Mouse (Mus musculus): ENCODE data around the gene Ssmem1. TPM values are rescaled to one million over a fixed set of nuclear protein-coding genes. Genes with fewer than 3 reads are reported as not detected.

Gene Ssmem1
- polyA plus RNA-seq, 1 experiment from 2014 or later, result 0.14 TPM

GRCm38 (mm10) chr6:30526586-30527515, 17.2 kb downstream of the Ssmem1 start:
- 4% methylated on average over 19 of the region's 19 CpGs for WGBS
- peak overlapping the region; percentile 30; the same call in 1 of the 2 replicates for H3K9ac ChIP-seq
- H3K27me3 ChIP-seq, result no peaks in the 10 kb centered on the region
- H3K4me1 ChIP-seq, result peaks cover 49% of the 10 kb centered on the region
- H3K36me3 ChIP-seq, result no peaks in the 10 kb centered on the region
- peak; percentile 70; the same call in 1 of the 2 replicates for ATAC-seq (ENCODE audit: insufficient number of reproducible peaks, insufficient read depth, low FRiP score, low TSS enrichment)
- H3K9me3 ChIP-seq, result no peaks in the 10 kb centered on the region
- H3K4me2 ChIP-seq (replicated peaks), result peak overlapping the region; percentile 30
- H3K27ac ChIP-seq, result peak overlapping the region; percentile 98
- no peak overlapping the region for H3K4me3 ChIP-seq

DNA sequence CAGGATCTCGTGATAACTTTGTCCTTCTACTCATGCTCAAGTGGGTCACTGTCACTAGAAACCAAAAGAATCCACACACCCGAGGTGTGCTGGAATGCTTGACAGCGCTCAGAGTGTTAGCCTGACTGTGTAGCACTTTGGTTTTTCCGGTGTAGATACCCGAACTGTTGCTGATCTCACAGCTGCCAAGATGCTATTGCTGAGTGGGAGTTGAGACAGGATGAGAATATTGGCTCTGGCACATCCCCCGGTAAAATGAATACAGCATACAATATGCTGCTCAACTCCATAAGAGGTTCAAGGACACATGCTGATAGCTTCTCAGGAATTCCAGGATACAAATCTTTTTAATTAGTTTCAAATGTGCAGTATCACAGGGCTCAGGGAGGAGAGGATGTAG, 19.2 kb downstream of the Ssmem1 start:
- Histone ChIP-seq H3K4me1 (peaks cover 49% of the 10 kb centered on the region), H3K9me3 (no peaks in the 10 kb centered on the region), H3K27me3 (no peaks in the 10 kb centered on the region), H3K36me3 (no peaks in the 10 kb centered on the region), H3K9ac (no peak overlapping the region), H3K4me3 (no peak overlapping the region), H3K4me2 (replicated peaks) (no peak overlapping the region), H3K27ac (peak overlapping the region; percentile 98)
- no peak for ATAC-seq (ENCODE audit: insufficient number of reproducible peaks, insufficient read depth, low FRiP score, low TSS enrichment)
- WGBS, result 41% methylated on average over 6 of the region's 6 CpGs

- Histone ChIP-seq H3K9me3 (no peaks in the 10 kb centered on the region), H3K4me2 (replicated peaks) (no peak overlapping the region), H3K36me3 (no peaks in the 10 kb centered on the region), H3K4me1 (peaks cover 21% of the 10 kb centered on the region), H3K27ac (no peak overlapping the region), H3K9ac (no peak overlapping the region), H3K4me3 (no peak overlapping the region), H3K27me3 (no peaks in the 10 kb centered on the region)
- 40% methylated on average over 3 of the region's 3 CpGs for WGBS
- ATAC-seq (ENCODE audit: insufficient number of reproducible peaks, insufficient read depth, low FRiP score, low TSS enrichment), result no peak
Measured at GRCm38 (mm10) chr6:30535340-30535739, 25.7 kb downstream of the Ssmem1 start.

DNA sequence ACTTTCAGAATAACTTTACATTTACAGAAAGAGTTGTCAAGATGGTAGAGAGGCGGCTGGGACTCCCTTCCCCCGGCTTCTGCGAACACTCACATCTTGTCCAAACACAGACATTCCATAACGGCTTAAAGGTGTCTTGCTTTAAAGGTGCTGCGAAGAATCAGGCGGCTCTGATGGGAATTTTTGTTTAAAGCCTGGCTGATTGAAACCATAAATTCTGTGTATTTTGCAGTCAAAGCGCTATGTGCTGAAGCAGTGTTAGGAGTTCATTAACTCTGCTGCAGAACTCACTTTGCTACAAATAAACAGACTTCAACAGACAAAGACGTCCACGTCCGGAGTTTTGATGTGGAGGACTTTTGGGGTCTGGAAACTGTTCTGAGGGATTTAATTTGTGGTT, 28.6 kb downstream of the Ssmem1 start:
- no peak overlapping the region for H3K4me2 ChIP-seq (replicated peaks)
- H3K9me3 ChIP-seq, result no peaks in the 10 kb centered on the region
- H3K27ac ChIP-seq, result peak overlapping the region; percentile 94
- no peaks in the 10 kb centered on the region for H3K27me3 ChIP-seq
- no peak overlapping the region for H3K4me3 ChIP-seq
- H3K36me3 ChIP-seq, result no peaks in the 10 kb centered on the region
- no peak overlapping the region for H3K9ac ChIP-seq
- 15% methylated on average over 10 of the region's 10 CpGs for WGBS
- ATAC-seq (ENCODE audit: insufficient number of reproducible peaks, insufficient read depth, low FRiP score, low TSS enrichment), result peak; percentile 67; the same call in 1 of the 2 replicates
- H3K4me1 ChIP-seq, result peaks cover 35% of the 10 kb centered on the region

DNA sequence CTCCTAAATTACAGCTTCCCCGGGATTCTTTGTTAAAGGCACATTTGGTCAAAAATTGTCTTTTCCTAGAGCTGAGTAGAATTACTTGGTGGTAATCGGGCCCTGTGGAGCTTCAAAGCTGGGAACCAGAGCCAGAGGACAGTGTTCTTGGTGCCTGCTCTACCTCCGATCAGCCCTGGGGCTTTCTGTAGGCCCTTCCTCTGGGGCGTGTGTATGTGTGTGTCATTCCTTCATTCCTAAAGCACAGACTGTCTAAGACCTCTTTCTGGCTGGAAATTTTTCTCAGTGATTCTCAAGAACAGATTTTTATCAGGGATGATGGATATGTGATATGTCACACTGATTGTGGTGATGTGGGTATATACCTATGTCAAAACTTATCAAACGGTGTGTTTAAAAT, 29.2 kb downstream of the Ssmem1 start:
- Histone ChIP-seq H3K27me3 (no peaks in the 10 kb centered on the region), H3K9ac (no peak overlapping the region), H3K4me1 (peaks cover 40% of the 10 kb centered on the region), H3K36me3 (no peaks in the 10 kb centered on the region), H3K27ac (peak overlapping the region; percentile 94), H3K4me2 (replicated peaks) (no peak overlapping the region), H3K4me3 (no peak overlapping the region), H3K9me3 (no peaks in the 10 kb centered on the region)
- ATAC-seq (ENCODE audit: insufficient number of reproducible peaks, insufficient read depth, low FRiP score, low TSS enrichment), result 0 out of 2 replicates have a peak, but pooled peaks have one; percentile 73
- 28% methylated on average over 5 of the region's 5 CpGs for WGBS

- Histone ChIP-seq H3K27ac (peak within 1 kb of the TSS; percentile 70), H3K4me2 (replicated peaks) (no peak within 1 kb of the TSS)
Measured at GRCm38 (mm10) chr6:30541009-30541799, 31.6 kb downstream of the Ssmem1 start, which contains the start of gene Cpa2. Gene Cpa2 (plus strand): TSS chr6:30541582.

GRCm38 (mm10) chr6:30542277-30542676, 32.6 kb downstream of the Ssmem1 start:
- WGBS, result 61% methylated on average over 6 of the region's 6 CpGs
- Histone ChIP-seq H3K4me3 (no peak overlapping the region), H3K36me3 (no peaks in the 10 kb centered on the region), H3K4me1 (peaks cover 65% of the 10 kb centered on the region), H3K9ac (no peak overlapping the region), H3K27me3 (no peaks in the 10 kb centered on the region), H3K27ac (peak overlapping the region; percentile 50; the same call in 1 of the 2 replicates), H3K4me2 (replicated peaks) (no peak overlapping the region), H3K9me3 (no peaks in the 10 kb centered on the region)
- no peak for ATAC-seq (ENCODE audit: insufficient number of reproducible peaks, insufficient read depth, low FRiP score, low TSS enrichment)

More at GRCm38 (mm10) chr6:30541009-30541799, 31.6 kb downstream of the Ssmem1 start, which contains the start of gene Cpa2:
- 49% methylated on average over 11 of the region's 11 CpGs for WGBS
- Histone ChIP-seq H3K9me3 (no peaks in the 10 kb centered on the region), H3K27me3 (no peaks in the 10 kb centered on the region), H3K36me3 (no peaks in the 10 kb centered on the region), H3K4me3 (no peak within 1 kb of the TSS), H3K4me1 (peaks cover 57% of the 10 kb centered on the region), H3K9ac (no peak within 1 kb of the TSS)
- ATAC-seq (ENCODE audit: insufficient number of reproducible peaks, insufficient read depth, low FRiP score, low TSS enrichment), result no peak

- H3K4me3 ChIP-seq, result no peak overlapping the region
- peaks cover 65% of the 10 kb centered on the region for H3K4me1 ChIP-seq
- no peak overlapping the region for H3K9ac ChIP-seq
- no peaks in the 10 kb centered on the region for H3K27me3 ChIP-seq
- no peak overlapping the region for H3K4me2 ChIP-seq (replicated peaks)
- H3K36me3 ChIP-seq, result no peaks in the 10 kb centered on the region
- 28% methylated on average over 12 of the region's 12 CpGs for WGBS
- H3K9me3 ChIP-seq, result no peaks in the 10 kb centered on the region
- ATAC-seq (ENCODE audit: insufficient number of reproducible peaks, insufficient read depth, low FRiP score, low TSS enrichment), result no peak
- H3K27ac ChIP-seq, result peak overlapping the region; percentile 67
Measured at GRCm38 (mm10) chr6:30543077-30543476, 33.4 kb downstream of the Ssmem1 start.

DNA sequence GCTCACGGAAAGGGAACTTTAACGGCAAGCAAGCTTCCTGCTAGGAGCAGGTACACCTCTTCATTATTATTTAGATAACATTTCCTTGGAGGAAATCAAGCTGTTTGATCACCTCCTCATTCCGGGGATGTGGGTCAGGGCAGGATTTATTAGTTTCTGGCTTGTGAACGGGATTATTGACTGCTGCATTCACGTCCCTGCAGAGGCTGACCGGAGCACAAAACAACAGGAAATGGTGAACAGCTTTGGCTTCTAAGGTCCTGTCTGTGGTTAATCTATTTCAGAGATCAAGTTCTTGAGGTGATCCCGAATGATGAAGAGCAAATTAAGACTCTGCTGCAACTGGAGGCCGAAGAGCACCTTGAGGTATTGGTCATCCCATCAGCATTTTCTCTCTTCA, 34.2 kb downstream of the Ssmem1 start:
- H3K27me3 ChIP-seq, result no peaks in the 10 kb centered on the region
- no peaks in the 10 kb centered on the region for H3K36me3 ChIP-seq
- no peak overlapping the region for H3K4me3 ChIP-seq
- no peak overlapping the region for H3K9ac ChIP-seq
- no peaks in the 10 kb centered on the region for H3K9me3 ChIP-seq
- no peak overlapping the region for H3K4me2 ChIP-seq (replicated peaks)
- ATAC-seq (ENCODE audit: insufficient number of reproducible peaks, insufficient read depth, low FRiP score, low TSS enrichment), result no peak
- H3K4me1 ChIP-seq, result peaks cover 65% of the 10 kb centered on the region
- peak overlapping the region; percentile 67; the same call in 1 of the 2 replicates for H3K27ac ChIP-seq
- WGBS, result 19% methylated on average over 8 of the region's 8 CpGs

DNA sequence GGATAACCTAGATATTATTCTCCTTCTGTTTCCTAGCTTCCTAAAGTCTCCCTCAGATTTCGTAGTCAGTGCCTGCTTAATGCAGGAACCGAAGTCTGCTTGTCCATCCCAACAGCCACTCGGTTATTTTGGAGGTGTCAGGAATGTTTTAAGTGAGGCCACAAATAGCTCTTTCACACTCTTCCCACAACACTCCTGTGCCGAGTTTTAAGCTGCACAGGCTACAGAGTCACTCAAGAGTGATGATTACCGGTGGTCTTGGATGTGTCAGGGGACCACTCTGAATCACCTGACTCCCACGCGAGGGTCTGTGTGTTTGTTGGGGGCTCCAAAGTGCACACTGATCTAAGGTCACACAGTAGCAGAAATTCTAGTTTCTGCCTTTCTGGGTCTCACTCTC, 36.0 kb downstream of the Ssmem1 start:
- Histone ChIP-seq H3K4me3 (no peak overlapping the region), H3K9ac (no peak overlapping the region), H3K27ac (peak overlapping the region; percentile 65), H3K4me2 (replicated peaks) (no peak overlapping the region), H3K36me3 (no peaks in the 10 kb centered on the region), H3K27me3 (no peaks in the 10 kb centered on the region), H3K4me1 (peaks cover 63% of the 10 kb centered on the region), H3K9me3 (no peaks in the 10 kb centered on the region)
- 75% methylated on average over 7 of the region's 7 CpGs for WGBS
- ATAC-seq (ENCODE audit: insufficient number of reproducible peaks, insufficient read depth, low FRiP score, low TSS enrichment), result no peak

- WGBS, result 11% methylated on average over 17 of the region's 17 CpGs
- Histone ChIP-seq H3K4me2 (replicated peaks) (peak overlapping the region; percentile 36), H3K9ac (peak overlapping the region; percentile 46), H3K4me3 (no peak overlapping the region), H3K4me1 (peaks cover 57% of the 10 kb centered on the region), H3K36me3 (no peaks in the 10 kb centered on the region), H3K27me3 (no peaks in the 10 kb centered on the region), H3K27ac (peak overlapping the region; percentile 97), H3K9me3 (no peaks in the 10 kb centered on the region)
- ATAC-seq (ENCODE audit: insufficient number of reproducible peaks, insufficient read depth, low FRiP score, low TSS enrichment), result no peak
Measured at GRCm38 (mm10) chr6:30546571-30547273, 37.1 kb downstream of the Ssmem1 start.

Data from embryonic facial prominence, embryonic 12.5 days (tissue).